Mouse (Mus musculus): ENCODE results near the gene Emp3.
"Not testable (repeated sequence)": the region's sequence is repeated elsewhere in the genome, so short reads cannot be mapped to it uniquely, and the experiment has no call there.

Emp3 gene

DNA sequence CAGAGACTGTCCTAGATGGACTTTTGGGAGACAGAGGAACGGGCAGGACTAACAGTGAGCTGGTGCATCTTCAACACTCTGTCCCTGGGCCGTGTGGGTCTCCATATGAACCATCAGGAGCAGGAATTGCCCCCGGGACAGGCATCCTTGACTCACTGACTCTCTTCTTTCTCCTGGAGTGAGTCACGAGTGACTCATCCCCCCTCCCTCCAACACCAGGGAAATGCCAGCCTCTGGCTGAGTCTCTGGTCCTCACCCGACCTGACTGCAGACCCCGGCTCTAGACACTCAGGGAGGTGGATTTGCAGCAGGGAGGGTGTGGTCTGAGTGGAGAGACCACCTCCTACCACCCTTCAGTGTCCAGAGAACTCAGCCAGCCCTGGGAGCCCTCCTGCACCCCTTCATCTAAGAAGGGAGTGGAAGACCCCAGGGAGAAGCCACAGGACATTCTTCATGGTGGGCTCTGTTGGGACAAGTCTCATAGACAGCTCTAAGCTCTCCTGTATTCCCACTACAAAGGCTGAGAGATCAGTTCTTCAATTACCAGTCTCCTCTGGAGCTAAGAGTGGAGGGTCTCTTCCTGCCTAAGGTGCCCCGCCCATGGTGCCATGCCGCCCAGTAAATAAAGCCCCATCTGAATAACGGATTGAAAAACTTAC lies 492 bp downstream of the Emp3 start:
- peak; percentile 13 for DNase-seq (ENCODE audit: low read depth, low spot score)
- H3K27me3 ChIP-seq (ENCODE audit: control insufficient read depth, insufficient read depth, low read length, poor library complexity, severe bottlenecking): no peaks in the 10 kb centered on the region

GRCm38 (mm10) chr7:45919761-45920160 lies 1.4 kb downstream of the Emp3 start:
- Histone ChIP-seq H3K36me3 (ENCODE audit: control insufficient read depth, insufficient read depth, low read length, poor library complexity, severe bottlenecking) (peaks cover 9% of the 10 kb centered on the region; the same call in 1 of the 2 replicates), H3K27me3 (ENCODE audit: control insufficient read depth, insufficient read depth, low read length, poor library complexity, severe bottlenecking) (no peaks in the 10 kb centered on the region)
- no peak for DNase-seq (ENCODE audit: low read depth, low spot score)

More for the DNA sequence above, 492 bp downstream of the Emp3 start:
- H3K36me3 ChIP-seq (ENCODE audit: control insufficient read depth, insufficient read depth, low read length, poor library complexity, severe bottlenecking): peaks cover 9% of the 10 kb centered on the region; the same call in 1 of the 2 replicates

DNA sequence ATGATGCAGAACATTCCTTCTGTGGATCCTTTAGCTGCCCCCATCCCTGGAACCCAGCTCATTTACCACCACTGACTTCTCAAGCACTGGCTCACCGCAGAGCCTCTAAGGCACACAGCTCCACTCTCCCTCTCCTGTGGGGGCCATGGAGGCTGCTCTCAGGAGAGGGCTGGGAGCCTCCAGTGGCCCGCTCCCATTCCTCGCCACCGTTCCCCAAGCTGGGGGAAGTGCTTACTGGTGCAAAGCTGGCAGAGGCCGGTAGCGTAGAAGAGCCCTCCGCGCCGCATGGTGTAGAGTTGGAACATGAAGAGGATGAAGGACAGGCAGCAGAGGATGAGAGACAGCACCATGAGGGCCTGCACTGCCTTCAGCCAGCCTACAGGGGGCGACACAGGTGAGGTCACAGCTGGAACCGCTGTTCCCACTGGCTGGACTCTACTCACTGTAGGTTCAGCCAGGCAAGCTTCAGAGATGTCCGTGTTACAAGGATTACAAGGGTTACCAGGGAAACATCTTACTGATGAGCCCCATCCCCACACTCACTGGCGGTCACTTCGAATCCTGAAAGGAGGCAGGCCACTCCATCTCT lies 2.0 kb downstream of the Emp3 start:
- DNase-seq (ENCODE audit: low read depth, low spot score): peak; percentile 55
- Histone ChIP-seq H3K27me3 (ENCODE audit: control insufficient read depth, insufficient read depth, low read length, poor library complexity, severe bottlenecking) (no peaks in the 10 kb centered on the region), H3K36me3 (ENCODE audit: control insufficient read depth, insufficient read depth, low read length, poor library complexity, severe bottlenecking) (peaks cover 9% of the 10 kb centered on the region; the same call in 1 of the 2 replicates)

DNA sequence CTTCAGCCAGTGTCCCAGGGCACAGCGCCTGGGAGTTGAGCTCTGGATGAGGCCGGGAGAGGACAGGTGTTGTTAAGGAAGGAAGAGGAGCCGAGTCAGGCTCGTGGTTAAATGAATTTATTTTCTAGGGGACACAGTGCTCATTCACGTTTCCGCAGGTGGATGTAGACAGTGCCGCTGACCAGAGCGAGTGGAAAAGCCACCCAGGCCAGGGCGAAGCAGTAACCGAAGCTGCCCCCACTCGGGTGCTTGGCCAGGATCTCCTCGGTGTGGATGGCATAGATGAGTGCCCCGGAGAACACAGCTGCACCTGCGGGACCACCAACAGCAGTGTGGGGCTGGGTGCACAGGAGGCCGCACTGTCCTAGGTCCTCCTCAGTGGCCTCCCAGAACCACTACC lies 3.3 kb downstream of the Emp3 start:
- Histone ChIP-seq H3K36me3 (ENCODE audit: control insufficient read depth, insufficient read depth, low read length, poor library complexity, severe bottlenecking) (peaks cover 9% of the 10 kb centered on the region; the same call in 1 of the 2 replicates), H3K27me3 (ENCODE audit: control insufficient read depth, insufficient read depth, low read length, poor library complexity, severe bottlenecking) (no peaks in the 10 kb centered on the region)
- no peak for DNase-seq (ENCODE audit: low read depth, low spot score)

- DNase-seq (ENCODE audit: low read depth, low spot score): no peak
- Histone ChIP-seq H3K27me3 (ENCODE audit: control insufficient read depth, insufficient read depth, low read length, poor library complexity, severe bottlenecking) (no peaks in the 10 kb centered on the region), H3K36me3 (ENCODE audit: control insufficient read depth, insufficient read depth, low read length, poor library complexity, severe bottlenecking) (peaks cover 9% of the 10 kb centered on the region; the same call in 1 of the 2 replicates)
Observed at GRCm38 (mm10) chr7:45917004-45917704, 4.0 kb downstream of the Emp3 start.

GRCm38 (mm10) chr7:45916056-45917003 lies 4.9 kb downstream of the Emp3 start:
- H3K36me3 ChIP-seq (ENCODE audit: control insufficient read depth, insufficient read depth, low read length, poor library complexity, severe bottlenecking): peaks cover 9% of the 10 kb centered on the region; the same call in 1 of the 2 replicates
- DNase-seq (ENCODE audit: low read depth, low spot score): peak; percentile 83
- no peaks in the 10 kb centered on the region for H3K27me3 ChIP-seq (ENCODE audit: control insufficient read depth, insufficient read depth, low read length, poor library complexity, severe bottlenecking)

GRCm38 (mm10) chr7:45915011-45915410 lies 6.2 kb downstream of the Emp3 start:
- no peaks in the 10 kb centered on the region for H3K27me3 ChIP-seq (ENCODE audit: control insufficient read depth, insufficient read depth, low read length, poor library complexity, severe bottlenecking)
- no peak for DNase-seq (ENCODE audit: low read depth, low spot score)
- H3K36me3 ChIP-seq (ENCODE audit: control insufficient read depth, insufficient read depth, low read length, poor library complexity, severe bottlenecking): peaks cover 9% of the 10 kb centered on the region; the same call in 1 of the 2 replicates

DNA sequence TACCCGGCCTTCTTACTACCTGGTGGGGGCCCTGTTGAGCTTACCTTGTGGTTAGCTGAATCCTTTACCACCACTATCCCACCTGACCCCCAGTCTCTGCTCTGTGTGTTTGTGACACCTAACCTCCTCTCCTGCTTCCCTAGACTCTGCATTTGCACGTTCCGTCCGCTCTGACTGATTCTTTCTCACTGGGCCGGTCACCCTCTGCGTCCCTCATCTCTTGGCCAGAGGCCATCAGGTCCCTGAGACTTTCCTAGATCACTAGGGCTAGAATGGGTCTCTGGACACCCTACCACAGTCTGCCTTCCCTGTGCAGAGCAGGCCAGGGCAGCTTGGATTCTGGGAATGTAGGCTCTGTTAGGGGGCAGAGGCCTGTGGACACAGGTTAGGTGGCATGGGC lies 7.1 kb downstream of the Emp3 start:
- no peak for DNase-seq (ENCODE audit: low read depth, low spot score)
- Histone ChIP-seq H3K36me3 (ENCODE audit: control insufficient read depth, insufficient read depth, low read length, poor library complexity, severe bottlenecking) (peaks cover 8% of the 10 kb centered on the region), H3K27me3 (ENCODE audit: control insufficient read depth, insufficient read depth, low read length, poor library complexity, severe bottlenecking) (no peaks in the 10 kb centered on the region)

- peak; percentile 57 for DNase-seq (ENCODE audit: low read depth, low spot score)
- Histone ChIP-seq H3K27me3 (ENCODE audit: control insufficient read depth, insufficient read depth, low read length, poor library complexity, severe bottlenecking) (no peaks in the 10 kb centered on the region), H3K36me3 (ENCODE audit: control insufficient read depth, insufficient read depth, low read length, poor library complexity, severe bottlenecking) (no peaks in the 10 kb centered on the region; the same call in 1 of the 2 replicates)
Observed at GRCm38 (mm10) chr7:45909145-45909544, 12.1 kb downstream of the Emp3 start.

GRCm38 (mm10) chr7:45908384-45908783 lies 12.8 kb downstream of the Emp3 start:
- no peaks in the 10 kb centered on the region; the same call in 1 of the 2 replicates for H3K36me3 ChIP-seq (ENCODE audit: control insufficient read depth, insufficient read depth, low read length, poor library complexity, severe bottlenecking)
- H3K27me3 ChIP-seq (ENCODE audit: control insufficient read depth, insufficient read depth, low read length, poor library complexity, severe bottlenecking): no peaks in the 10 kb centered on the region
- peak; percentile 30 for DNase-seq (ENCODE audit: low read depth, low spot score)

- peak; percentile 36 for DNase-seq (ENCODE audit: low read depth, low spot score)
- no peaks in the 10 kb centered on the region; the same call in 1 of the 2 replicates for H3K36me3 ChIP-seq (ENCODE audit: control insufficient read depth, insufficient read depth, low read length, poor library complexity, severe bottlenecking)
- no peaks in the 10 kb centered on the region for H3K27me3 ChIP-seq (ENCODE audit: control insufficient read depth, insufficient read depth, low read length, poor library complexity, severe bottlenecking)
Observed at GRCm38 (mm10) chr7:45906622-45907021, 14.6 kb downstream of the Emp3 start.

GRCm38 (mm10) chr7:45902481-45903002 lies 18.7 kb downstream of the Emp3 start:
- Histone ChIP-seq H3K36me3 (ENCODE audit: control insufficient read depth, insufficient read depth, low read length, poor library complexity, severe bottlenecking) (no peaks in the 10 kb centered on the region), H3K27me3 (ENCODE audit: control insufficient read depth, insufficient read depth, low read length, poor library complexity, severe bottlenecking) (no peaks in the 10 kb centered on the region)
- no peak for DNase-seq (ENCODE audit: low read depth, low spot score)

DNA sequence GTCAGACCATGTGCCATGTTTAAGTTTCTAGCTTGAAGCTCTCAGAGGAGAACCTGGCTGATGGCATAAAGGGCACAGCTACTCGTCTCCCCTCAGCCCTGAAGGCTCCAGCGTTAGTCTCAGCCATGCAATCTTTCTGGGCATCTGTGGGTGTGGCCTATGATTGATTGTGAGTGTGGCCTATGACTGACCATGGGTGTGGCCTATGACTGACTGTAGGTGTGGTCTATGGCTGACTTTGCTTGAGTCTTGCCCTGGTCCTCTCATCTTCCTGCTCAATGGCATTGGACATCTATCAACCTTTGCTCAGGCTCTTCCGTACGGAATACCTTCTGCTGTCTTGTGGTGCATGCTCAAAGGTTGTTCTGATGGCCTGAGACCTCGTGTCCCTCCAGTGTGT lies 19.6 kb downstream of the Emp3 start:
- H3K27me3 ChIP-seq (ENCODE audit: control insufficient read depth, insufficient read depth, low read length, poor library complexity, severe bottlenecking): no peaks in the 10 kb centered on the region
- DNase-seq (ENCODE audit: low read depth, low spot score): peak; percentile 44
- H3K36me3 ChIP-seq (ENCODE audit: control insufficient read depth, insufficient read depth, low read length, poor library complexity, severe bottlenecking): no peaks in the 10 kb centered on the region

DNA sequence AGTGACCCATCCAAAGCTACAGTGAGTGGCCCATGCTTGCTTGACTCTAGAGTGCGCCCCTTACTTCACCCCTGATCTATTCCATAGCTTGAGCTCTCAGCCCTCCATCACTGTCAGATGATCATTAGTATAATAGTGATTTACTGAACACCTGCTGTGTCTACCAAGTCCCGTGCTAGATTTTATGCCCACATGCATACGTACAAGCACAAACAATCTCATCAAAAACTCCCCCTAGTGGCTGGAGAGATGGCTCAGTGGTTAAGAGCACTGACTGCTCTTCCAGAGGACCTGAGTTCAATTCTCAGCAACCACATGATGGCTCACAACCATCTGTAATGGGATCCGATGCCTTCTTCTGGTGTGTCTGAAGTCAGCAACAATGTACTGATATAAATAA lies 23.1 kb downstream of the Emp3 start:
- peak; percentile 84 for DNase-seq (ENCODE audit: low read depth, low spot score)
- not testable (repeated sequence) for H3K27me3 ChIP-seq (ENCODE audit: control insufficient read depth, insufficient read depth, low read length, poor library complexity, severe bottlenecking); H3K36me3 ChIP-seq (ENCODE audit: control insufficient read depth, insufficient read depth, low read length, poor library complexity, severe bottlenecking)
